Mouse (Mus musculus): ENCODE measurements at regions not wholly inside any gene's neighbourhood (a gene's known extent, or its start where the extent isn't known, plus 50 kb on each side); places are given as distances from the start of the nearest gene placed in this dataset.

GRCm38 (mm10) chr5:107035376-107035775 is 71.3 kb downstream of the Cdc7 start:
- DNase-seq (ENCODE audit: low spot score), result no peak

GRCm38 (mm10) chr5:107035782-107036181 is 71.7 kb downstream of the Cdc7 start:
- DNase-seq (ENCODE audit: low spot score), result no peak

- DNase-seq (ENCODE audit: low spot score), result no peak
Measured at GRCm38 (mm10) chr5:107036475-107036874, 72.4 kb downstream of the Cdc7 start.

GRCm38 (mm10) chr5:107037087-107037486 is 73.0 kb downstream of the Cdc7 start:
- DNase-seq (ENCODE audit: low spot score), result no peak

- DNase-seq (ENCODE audit: low spot score), result no peak
Measured at GRCm38 (mm10) chr5:107039340-107039739, 75.2 kb downstream of the Cdc7 start.

GRCm38 (mm10) chr5:107039956-107040355 is 75.8 kb downstream of the Cdc7 start:
- no peak for DNase-seq (ENCODE audit: low spot score)

- no peak for DNase-seq (ENCODE audit: low spot score)
Measured at GRCm38 (mm10) chr5:107040489-107040888, 76.4 kb downstream of the Cdc7 start.

- no peak for DNase-seq (ENCODE audit: low spot score)
Measured at GRCm38 (mm10) chr5:107045163-107045562, 81.0 kb downstream of the Cdc7 start.

- peak; percentile 36 for DNase-seq (ENCODE audit: low spot score)
Measured at GRCm38 (mm10) chr5:107046501-107046931, 82.4 kb downstream of the Cdc7 start.

- peak; percentile 42 for DNase-seq (ENCODE audit: low spot score)
Measured at GRCm38 (mm10) chr5:107048607-107049006, 84.5 kb downstream of the Cdc7 start.

- no peak for DNase-seq (ENCODE audit: low spot score)
Measured at GRCm38 (mm10) chr5:107050076-107050475, 86.0 kb downstream of the Cdc7 start.

- no peak for DNase-seq (ENCODE audit: low spot score)
Measured at GRCm38 (mm10) chr5:107051868-107052267, 87.7 kb downstream of the Cdc7 start.

GRCm38 (mm10) chr5:107054900-107055452 is 90.9 kb downstream of the Cdc7 start:
- DNase-seq (ENCODE audit: low spot score), result no peak

- no peak for DNase-seq (ENCODE audit: low spot score)
Measured at GRCm38 (mm10) chr5:107055455-107055854, 91.3 kb downstream of the Cdc7 start.
